Mouse (Mus musculus): ENCODE results near the gene Gm20716.

GRCm38 (mm10) chr2:168257188-168257587, 27.0 kb upstream of the Gm20716 start:
- no peak for TF ChIP-seq CTCF (IDR thresholded peaks at IDR 0.05; ENCODE audit: borderline replicate concordance, insufficient read depth, low read depth, low read length)
- no peak for TF ChIP-seq POLR2A (IDR thresholded peaks at IDR 0.05; ENCODE audit: borderline replicate concordance, insufficient read depth, low read length)

Data from cerebellum, adult 2 months (tissue).